Mouse (Mus musculus): ENCODE measurements around the gene Vwf. TPM values are rescaled to one million over a fixed set of nuclear protein-coding genes. Genes with fewer than 3 reads are reported as not detected.

Vwf gene
- polyA plus RNA-seq, 1 experiment = 464 TPM

GRCm38 (mm10) chr6:125577882-125578646, 31.5 kb downstream of the Vwf start:
- 72% methylated on average over 11 of the region's 11 CpGs for WGBS
- H3K4me1 ChIP-seq (ENCODE audit: control insufficient read depth, insufficient read depth, low read length) = peaks cover 3% of the 10 kb centered on the region; the same call in 1 of the 2 replicates

GRCm38 (mm10) chr6:125578647-125579011, 32.1 kb downstream of the Vwf start:
- no peak for DNase-seq
- WGBS = 74% methylated on average over 7 of the region's 7 CpGs
- no peaks in the 10 kb centered on the region for H3K4me1 ChIP-seq (ENCODE audit: control insufficient read depth, insufficient read depth, low read length)
- H3K4me3 ChIP-seq (replicated peaks; ENCODE audit: extremely low read depth, low read depth, low read length) = no peak overlapping the region
- no peak for TF ChIP-seq POLR2A (IDR thresholded peaks at IDR 0.05; ENCODE audit: borderline replicate concordance, extremely low read depth, low read depth, low read length)
- no peak for TF ChIP-seq CTCF (IDR thresholded peaks at IDR 0.05; ENCODE audit: insufficient read depth, low read length)

More at GRCm38 (mm10) chr6:125577882-125578646, 31.5 kb downstream of the Vwf start:
- no peak for TF ChIP-seq POLR2A (IDR thresholded peaks at IDR 0.05; ENCODE audit: borderline replicate concordance, extremely low read depth, low read depth, low read length)
- DNase-seq = no peak
- H3K4me3 ChIP-seq (replicated peaks; ENCODE audit: extremely low read depth, low read depth, low read length) = no peak overlapping the region

GRCm38 (mm10) chr6:125579864-125580263, 33.3 kb downstream of the Vwf start:
- 87% methylated on average over 2 of the region's 2 CpGs for WGBS
- TF ChIP-seq POLR2A (IDR thresholded peaks at IDR 0.05; ENCODE audit: borderline replicate concordance, extremely low read depth, low read depth, low read length) (no peak), CTCF (IDR thresholded peaks at IDR 0.05; ENCODE audit: insufficient read depth, low read length) (no peak)
- H3K4me1 ChIP-seq (ENCODE audit: control insufficient read depth, insufficient read depth, low read length) = no peaks in the 10 kb centered on the region
- H3K4me3 ChIP-seq (replicated peaks; ENCODE audit: extremely low read depth, low read depth, low read length) = no peak overlapping the region
- DNase-seq = no peak

GRCm38 (mm10) chr6:125583666-125584065, 37.1 kb downstream of the Vwf start:
- Histone ChIP-seq H3K4me3 (replicated peaks; ENCODE audit: extremely low read depth, low read depth, low read length) (no peak overlapping the region), H3K4me1 (ENCODE audit: control insufficient read depth, insufficient read depth, low read length) (no peaks in the 10 kb centered on the region)
- 87% methylated on average over 6 of the region's 6 CpGs for WGBS
- no peak for DNase-seq
- TF ChIP-seq POLR2A (IDR thresholded peaks at IDR 0.05; ENCODE audit: borderline replicate concordance, extremely low read depth, low read depth, low read length) (no peak), CTCF (IDR thresholded peaks at IDR 0.05; ENCODE audit: insufficient read depth, low read length) (no peak)

- TF ChIP-seq POLR2A (IDR thresholded peaks at IDR 0.05; ENCODE audit: borderline replicate concordance, extremely low read depth, low read depth, low read length) (no peak), CTCF (IDR thresholded peaks at IDR 0.05; ENCODE audit: insufficient read depth, low read length) (no peak)
- Histone ChIP-seq H3K4me1 (ENCODE audit: control insufficient read depth, insufficient read depth, low read length) (no peaks in the 10 kb centered on the region), H3K4me3 (replicated peaks; ENCODE audit: extremely low read depth, low read depth, low read length) (no peak overlapping the region)
- WGBS = 93% methylated on average over 15 of the region's 15 CpGs
- DNase-seq = no peak
Observed at GRCm38 (mm10) chr6:125584266-125584665, 37.7 kb downstream of the Vwf start.

- H3K4me3 ChIP-seq (replicated peaks; ENCODE audit: extremely low read depth, low read depth, low read length) = no peak overlapping the region
- TF ChIP-seq POLR2A (IDR thresholded peaks at IDR 0.05; ENCODE audit: borderline replicate concordance, extremely low read depth, low read depth, low read length) (no peak), CTCF (IDR thresholded peaks at IDR 0.05; ENCODE audit: insufficient read depth, low read length) (no peak)
- no peak for DNase-seq
- no peaks in the 10 kb centered on the region for H3K4me1 ChIP-seq (ENCODE audit: control insufficient read depth, insufficient read depth, low read length)
- 61% methylated on average over 3 of the region's 3 CpGs for WGBS
Observed at GRCm38 (mm10) chr6:125585579-125585978, 39.0 kb downstream of the Vwf start.

GRCm38 (mm10) chr6:125586042-125586566, 39.5 kb downstream of the Vwf start:
- WGBS = 90% methylated on average over 4 of the region's 4 CpGs
- TF ChIP-seq CTCF (IDR thresholded peaks at IDR 0.05; ENCODE audit: insufficient read depth, low read length) = no peak
- no peak for TF ChIP-seq POLR2A (IDR thresholded peaks at IDR 0.05; ENCODE audit: borderline replicate concordance, extremely low read depth, low read depth, low read length)
- H3K4me3 ChIP-seq (replicated peaks; ENCODE audit: extremely low read depth, low read depth, low read length) = no peak overlapping the region
- no peak for DNase-seq
- no peaks in the 10 kb centered on the region for H3K4me1 ChIP-seq (ENCODE audit: control insufficient read depth, insufficient read depth, low read length)

- no peak for DNase-seq
- no peak for TF ChIP-seq CTCF (IDR thresholded peaks at IDR 0.05; ENCODE audit: insufficient read depth, low read length)
- TF ChIP-seq POLR2A (IDR thresholded peaks at IDR 0.05; ENCODE audit: borderline replicate concordance, extremely low read depth, low read depth, low read length) = no peak
- no peak overlapping the region for H3K4me3 ChIP-seq (replicated peaks; ENCODE audit: extremely low read depth, low read depth, low read length)
- WGBS = 84% methylated on average over 12 of the region's 12 CpGs
- peaks cover 3% of the 10 kb centered on the region for H3K4me1 ChIP-seq (ENCODE audit: control insufficient read depth, insufficient read depth, low read length)
Observed at GRCm38 (mm10) chr6:125588241-125588640, 41.7 kb downstream of the Vwf start.

- TF ChIP-seq POLR2A (IDR thresholded peaks at IDR 0.05; ENCODE audit: borderline replicate concordance, extremely low read depth, low read depth, low read length) = no peak
- Histone ChIP-seq H3K4me3 (replicated peaks; ENCODE audit: extremely low read depth, low read depth, low read length) (no peak overlapping the region), H3K4me1 (ENCODE audit: control insufficient read depth, insufficient read depth, low read length) (peaks cover 3% of the 10 kb centered on the region)
- no peak for DNase-seq
- WGBS = 83% methylated on average over 8 of the region's 8 CpGs
Observed at GRCm38 (mm10) chr6:125589075-125589474, 42.5 kb downstream of the Vwf start.

- no peak overlapping the region for H3K4me3 ChIP-seq (replicated peaks; ENCODE audit: extremely low read depth, low read depth, low read length)
- H3K4me1 ChIP-seq (ENCODE audit: control insufficient read depth, insufficient read depth, low read length) = peaks cover 5% of the 10 kb centered on the region
- DNase-seq = no peak
- 89% methylated on average over 7 of the region's 7 CpGs for WGBS
- TF ChIP-seq POLR2A (IDR thresholded peaks at IDR 0.05; ENCODE audit: borderline replicate concordance, extremely low read depth, low read depth, low read length) = no peak
Observed at GRCm38 (mm10) chr6:125590056-125590455, 43.5 kb downstream of the Vwf start.

Measured in lung, adult 2 months (tissue).